Mouse (Mus musculus): ENCODE measurements at regions not wholly inside any gene's neighbourhood (a gene's known extent, or its start where the extent isn't known, plus 50 kb on each side); places are given as distances from the start of the nearest gene placed in this dataset.
A peak's percentile ranks its signal among the peaks of the same experiment; 100 is the strongest.

- Histone ChIP-seq H3K4me1 (replicated peaks; ENCODE audit: insufficient read depth, low read length) (no peaks in the 10 kb centered on the region), H3K36me3 (ENCODE audit: insufficient read depth, low read length) (no peaks in the 10 kb centered on the region), H3K9ac (ENCODE audit: low read depth, low read length) (no peak overlapping the region), H3K4me3 (replicated peaks; ENCODE audit: low read depth, low read length) (no peak overlapping the region), H3K9me3 (replicated peaks; ENCODE audit: low read length) (no peaks in the 10 kb centered on the region), H3K27me3 (ENCODE audit: insufficient read depth, low read length) (no peaks in the 10 kb centered on the region), H3K4me2 (ENCODE audit: low read length) (no peak overlapping the region), H3K27ac (no peak overlapping the region)
- ATAC-seq (replicated peaks; ENCODE audit: low FRiP score, low read depth) (no peak), DNase-seq (ENCODE audit: low spot score) (no peak)
- no peak for TF ChIP-seq CTCF (IDR thresholded peaks at IDR 0.05; ENCODE audit: low read depth)
Observed at GRCm38 (mm10) chr17:77200256-77200655, 999.8 kb upstream of the Crim1 start.

- H3K9ac ChIP-seq (ENCODE audit: low read depth, low read length), result no peak overlapping the region
- ATAC-seq (replicated peaks; ENCODE audit: low FRiP score, low read depth) (no peak), DNase-seq (ENCODE audit: low spot score) (no peak)
- 66% methylated on average over 1 of the region's 1 CpGs for WGBS
- H3K36me3 ChIP-seq (ENCODE audit: insufficient read depth, low read length), result no peaks in the 10 kb centered on the region
- TF ChIP-seq CTCF (IDR thresholded peaks at IDR 0.05; ENCODE audit: low read depth), result no peak
- H3K4me3 ChIP-seq (replicated peaks; ENCODE audit: low read depth, low read length), result no peak overlapping the region
- H3K27ac ChIP-seq, result no peak overlapping the region
- no peaks in the 10 kb centered on the region for H3K27me3 ChIP-seq (ENCODE audit: insufficient read depth, low read length)
- no peaks in the 10 kb centered on the region for H3K4me1 ChIP-seq (replicated peaks; ENCODE audit: insufficient read depth, low read length)
- no peak overlapping the region for H3K4me2 ChIP-seq (ENCODE audit: low read length)
- no peaks in the 10 kb centered on the region for H3K9me3 ChIP-seq (replicated peaks; ENCODE audit: low read length)
Observed at GRCm38 (mm10) chr17:77200671-77201070, 999.4 kb upstream of the Crim1 start.

- TF ChIP-seq CTCF (IDR thresholded peaks at IDR 0.05; ENCODE audit: low read depth), result no peak
- no peaks in the 10 kb centered on the region for H3K4me1 ChIP-seq (replicated peaks; ENCODE audit: insufficient read depth, low read length)
- no peaks in the 10 kb centered on the region for H3K9me3 ChIP-seq (replicated peaks; ENCODE audit: low read length)
- no peak overlapping the region for H3K4me2 ChIP-seq (ENCODE audit: low read length)
- DNase-seq (ENCODE audit: low spot score), result no peak
- no peak overlapping the region for H3K4me3 ChIP-seq (replicated peaks; ENCODE audit: low read depth, low read length)
- H3K27ac ChIP-seq, result no peak overlapping the region
- H3K36me3 ChIP-seq (ENCODE audit: insufficient read depth, low read length), result no peaks in the 10 kb centered on the region
- no peaks in the 10 kb centered on the region for H3K27me3 ChIP-seq (ENCODE audit: insufficient read depth, low read length)
- H3K9ac ChIP-seq (ENCODE audit: low read depth, low read length), result no peak overlapping the region
- WGBS, result 15% methylated on average over 1 of the region's 1 CpGs
- no peak for ATAC-seq (replicated peaks; ENCODE audit: low FRiP score, low read depth)
Observed at GRCm38 (mm10) chr17:77210947-77211346, 989.1 kb upstream of the Crim1 start.

- Histone ChIP-seq H3K27ac (no peak overlapping the region), H3K4me2 (ENCODE audit: low read length) (no peak overlapping the region), H3K27me3 (ENCODE audit: insufficient read depth, low read length) (no peaks in the 10 kb centered on the region), H3K9me3 (replicated peaks; ENCODE audit: low read length) (no peaks in the 10 kb centered on the region), H3K4me3 (replicated peaks; ENCODE audit: low read depth, low read length) (no peak overlapping the region), H3K4me1 (replicated peaks; ENCODE audit: insufficient read depth, low read length) (no peaks in the 10 kb centered on the region), H3K9ac (ENCODE audit: low read depth, low read length) (no peak overlapping the region), H3K36me3 (ENCODE audit: insufficient read depth, low read length) (no peaks in the 10 kb centered on the region)
- TF ChIP-seq CTCF (IDR thresholded peaks at IDR 0.05; ENCODE audit: low read depth), result no peak
- DNase-seq (ENCODE audit: low spot score) (peak; percentile 1), ATAC-seq (replicated peaks; ENCODE audit: low FRiP score, low read depth) (no peak)
- 68% methylated on average over 2 of the region's 2 CpGs for WGBS
Observed at GRCm38 (mm10) chr17:77245031-77245430, 955.0 kb upstream of the Crim1 start.

Measured in kidney, postnatal 0 days (tissue).